Mouse (Mus musculus): ENCODE data around the gene Armh2.
"Not testable (repeated sequence)": the region's sequence is repeated elsewhere in the genome, so short reads cannot be mapped to it uniquely, and the experiment has no call there.

Gene Armh2

DNA sequence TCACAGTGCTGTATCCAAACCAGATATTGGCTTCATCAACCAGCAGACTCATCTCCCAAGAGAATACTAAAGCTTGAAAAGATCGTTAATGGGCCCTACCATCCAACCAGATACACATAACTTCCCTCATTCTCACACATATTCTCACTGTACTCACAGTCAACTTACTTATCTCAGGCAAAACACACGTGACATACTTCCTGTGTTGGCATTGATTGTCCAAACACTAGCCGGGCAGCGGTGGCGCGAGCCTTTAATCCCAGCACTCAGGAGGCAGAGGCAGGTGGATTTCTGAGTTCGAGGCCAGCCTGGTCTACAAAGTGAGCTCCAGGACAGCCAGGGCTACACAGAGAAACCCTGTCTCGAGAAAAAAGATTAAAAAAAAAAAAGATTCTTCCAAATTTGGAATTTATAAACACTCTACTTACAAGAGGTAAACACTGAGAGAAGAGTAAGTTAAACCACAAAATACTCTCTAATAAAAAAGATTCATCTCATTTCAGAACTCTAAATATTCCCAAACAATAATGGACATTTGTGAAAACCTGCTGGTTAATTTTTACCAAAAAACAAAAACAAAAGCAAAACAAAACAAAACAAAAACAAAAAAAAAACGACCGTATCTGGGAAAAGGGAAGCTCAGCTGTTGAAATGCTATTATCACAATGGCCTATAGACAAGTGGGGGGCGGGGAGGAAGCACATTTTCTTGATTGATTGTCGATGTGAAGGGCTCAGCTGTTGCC is 17.0 kb downstream of the Armh2 start:
- no peak for DNase-seq (ENCODE audit: low read depth in 1 of 2, low spot score in 2 of 2)

DNA sequence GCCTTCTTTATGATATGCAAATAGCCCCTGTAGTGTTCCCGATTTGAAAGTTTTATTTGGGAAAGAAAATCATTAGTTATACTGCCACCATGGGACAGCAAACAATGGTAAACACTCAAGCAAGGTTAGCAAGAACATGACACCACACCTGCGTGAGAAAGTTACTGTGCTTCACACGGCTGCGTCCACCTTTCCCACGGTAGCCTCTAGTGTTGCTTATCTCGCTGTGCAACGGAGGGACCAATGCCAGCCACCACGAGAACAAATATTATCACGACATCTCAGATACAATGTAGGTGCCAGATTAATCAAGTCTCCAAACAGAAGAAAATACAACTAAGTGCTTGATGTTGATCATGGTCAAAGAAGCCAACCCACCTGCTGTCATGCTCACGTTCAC is 18.4 kb downstream of the Armh2 start:
- DNase-seq (ENCODE audit: low read depth in 1 of 2, low spot score in 2 of 2) = no peak

DNA sequence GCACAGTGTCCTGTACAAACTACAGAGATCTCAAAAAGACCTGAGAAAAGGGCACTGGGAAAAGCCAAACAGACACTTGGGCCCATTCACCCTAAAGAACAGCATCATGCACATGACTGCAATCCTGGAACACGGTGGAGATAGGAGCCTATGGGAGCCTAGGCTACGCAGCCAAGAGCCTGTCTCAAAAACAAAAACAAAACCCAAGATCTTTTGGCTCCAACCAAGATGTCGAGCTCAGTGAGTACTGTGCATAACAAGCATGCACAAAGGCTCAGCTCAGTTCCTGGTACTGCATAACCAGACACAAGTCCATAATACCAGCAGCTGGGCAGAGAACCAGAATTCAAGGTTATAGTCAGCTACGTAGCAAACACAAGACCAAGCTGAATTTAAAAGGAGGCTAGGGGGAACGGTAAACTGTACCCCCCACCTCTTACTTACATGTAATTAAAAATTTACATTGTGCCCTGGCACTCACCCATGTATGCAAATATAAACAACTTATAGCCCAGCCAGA is 19.4 kb downstream of the Armh2 start:
- DNase-seq (ENCODE audit: low read depth in 1 of 2, low spot score in 2 of 2) = no peak

DNA sequence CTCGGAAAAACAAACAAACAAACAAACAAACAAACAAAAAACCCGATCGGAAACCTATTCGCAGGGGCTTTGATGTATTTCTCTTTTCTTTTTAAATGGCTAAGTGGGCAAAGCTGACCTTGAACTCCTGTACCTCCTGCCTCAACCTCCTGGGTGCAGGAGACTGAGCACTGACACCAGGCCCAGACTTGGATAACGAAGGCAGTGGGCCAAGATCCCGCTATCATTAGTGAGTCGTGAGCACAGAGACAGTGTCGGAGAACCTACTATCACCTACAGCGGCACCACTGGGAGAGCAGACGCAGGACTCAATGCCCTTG is 20.0 kb downstream of the Armh2 start:
- DNase-seq (ENCODE audit: low read depth in 1 of 2, low spot score in 2 of 2) = no peak

DNA sequence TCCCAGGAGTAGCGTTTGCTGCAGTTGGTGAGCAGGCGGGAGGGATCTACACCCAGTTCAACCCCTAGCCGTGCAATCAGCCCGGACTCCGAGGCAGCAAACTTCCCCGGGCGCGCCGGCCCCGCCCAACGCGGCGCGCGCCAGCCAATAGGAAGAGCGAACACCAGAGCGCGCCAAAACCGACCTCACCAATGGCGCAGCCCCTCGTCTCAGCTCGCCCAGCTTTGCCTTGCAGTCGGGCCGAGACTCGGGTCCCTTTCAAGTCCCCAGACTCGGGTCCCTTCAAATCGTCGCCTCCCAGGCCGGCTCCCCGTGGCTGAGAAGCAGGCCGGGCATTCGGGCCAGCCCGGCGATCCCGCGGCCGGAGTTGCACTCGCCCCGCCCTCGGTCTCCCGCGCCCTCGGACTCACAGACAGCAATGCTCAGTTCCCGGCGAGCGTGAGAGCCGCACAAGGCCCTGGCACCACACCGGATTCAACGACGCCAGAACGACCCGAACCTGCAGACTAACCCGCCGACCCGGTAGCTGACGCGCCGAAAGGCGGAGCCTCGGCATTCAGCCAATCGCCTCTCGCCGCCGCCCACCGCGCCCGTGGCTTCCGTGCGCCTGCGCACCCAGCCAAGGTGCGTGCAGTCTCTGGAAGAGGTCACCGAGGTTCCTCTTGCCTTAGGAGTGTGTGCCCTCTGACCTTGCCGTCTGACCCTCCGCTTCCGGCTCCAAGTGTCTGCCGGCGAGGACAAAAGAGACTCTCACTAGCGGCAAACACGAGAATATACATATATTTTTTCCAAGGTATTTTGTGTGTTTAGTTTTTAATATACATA is 20.6 kb downstream of the Armh2 start, which contains the start of gene Gmnn:
TSS of gene Gmnn (minus strand) at position 521 of the 825 bp plus-strand sequence.
- peak; percentile 58 to 76 for DNase-seq (ENCODE audit: low read depth in 1 of 2, low spot score in 2 of 2)

DNA sequence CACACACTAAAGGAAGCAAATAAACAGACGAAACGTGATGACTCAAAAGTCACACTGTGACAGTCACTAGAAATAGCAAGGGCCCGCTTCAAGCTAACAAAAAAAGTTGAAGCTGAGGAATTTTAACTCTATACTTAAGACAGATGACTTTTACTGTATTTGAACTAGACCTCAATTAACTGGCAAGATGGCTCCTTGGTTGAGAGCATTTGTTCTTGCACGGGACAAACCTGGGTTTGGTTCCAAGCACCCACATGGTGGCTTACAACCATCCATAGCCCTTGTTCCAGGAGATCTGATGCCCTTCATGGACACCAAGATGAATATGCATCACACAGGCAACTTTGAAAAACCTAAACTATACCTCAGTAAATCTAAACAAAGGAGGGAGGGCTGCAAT is 21.2 kb downstream of the Armh2 start:
- no peak for DNase-seq (ENCODE audit: low read depth in 1 of 2, low spot score in 2 of 2)

DNA sequence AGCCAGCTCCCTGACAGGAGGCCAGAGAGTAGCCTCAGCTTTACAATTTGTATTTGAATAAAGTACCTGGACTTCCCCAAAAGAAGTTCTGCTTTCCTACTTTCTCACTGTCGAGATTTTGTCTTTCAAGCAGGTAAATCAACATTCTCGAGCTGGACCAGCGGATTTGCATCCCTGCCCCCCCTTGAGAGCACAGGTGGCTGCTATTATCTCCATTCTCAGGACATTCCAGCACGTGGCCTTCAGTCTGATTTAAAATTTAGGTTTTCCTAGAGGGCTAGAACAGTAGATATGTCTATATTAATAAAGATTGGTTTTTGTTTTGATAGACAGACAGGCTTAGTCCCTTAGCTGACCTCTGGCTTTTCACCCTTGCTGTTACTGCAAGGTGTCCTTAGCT is 26.8 kb downstream of the Armh2 start:
- DNase-seq (ENCODE audit: low read depth in 1 of 2, low spot score in 2 of 2) = not testable (repeated sequence)

DNA sequence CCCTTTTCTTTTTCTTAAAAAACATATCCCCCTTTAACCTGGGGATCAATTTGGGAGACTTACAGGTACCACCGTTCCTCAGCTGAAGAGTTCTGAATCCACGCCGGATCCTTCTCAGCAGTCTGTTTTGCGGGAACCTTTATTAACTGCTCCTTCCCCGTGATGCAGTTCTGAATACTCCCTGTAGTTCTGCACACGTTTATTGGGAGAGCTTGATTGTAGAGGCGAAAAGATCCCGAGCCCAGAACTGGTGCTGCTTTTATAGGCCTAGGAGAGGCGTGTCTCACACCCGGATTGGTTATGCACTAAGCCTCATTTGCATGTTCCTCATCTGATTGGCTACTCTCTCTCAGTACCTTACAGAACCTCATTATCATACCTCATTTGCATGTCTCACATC is 30.4 kb downstream of the Armh2 start:
- DNase-seq (ENCODE audit: low read depth in 1 of 2, low spot score in 2 of 2) = not testable (repeated sequence)

DNA sequence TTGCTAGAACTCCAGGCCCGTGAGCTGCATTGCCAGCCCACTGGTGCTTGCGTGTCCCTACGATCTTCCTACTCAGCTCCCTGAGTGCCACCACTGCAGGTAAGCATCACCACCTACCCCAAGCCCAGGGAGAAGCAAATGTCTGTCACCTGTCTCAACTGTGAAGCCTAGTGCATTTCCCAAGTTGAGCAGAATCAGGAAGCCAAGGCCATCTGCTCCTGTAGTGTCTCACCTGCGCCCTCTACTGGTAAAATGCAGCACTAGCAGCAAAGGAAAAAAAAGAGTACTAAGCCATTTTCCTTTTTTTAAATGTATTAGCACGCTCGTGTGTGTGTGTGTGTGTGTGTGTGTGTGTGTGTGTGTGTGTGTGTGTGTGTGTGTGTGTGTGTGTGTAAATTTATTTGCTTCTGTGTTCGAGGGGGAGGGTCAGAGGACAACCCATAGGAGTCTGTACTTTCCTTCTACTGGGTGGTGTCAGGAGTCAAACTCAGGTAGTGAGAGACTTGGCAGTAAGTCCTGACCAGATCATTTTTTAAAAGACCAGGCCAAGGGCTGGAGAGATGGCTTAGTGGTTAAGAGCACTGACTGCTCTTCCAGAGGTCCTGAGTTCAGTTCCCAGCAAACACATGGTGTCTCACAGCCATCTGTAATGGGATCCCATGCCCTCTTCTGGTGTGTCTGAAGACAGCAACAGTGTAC is 35.3 kb downstream of the Armh2 start:
- DNase-seq (ENCODE audit: low read depth in 1 of 2, low spot score in 2 of 2) = peak; percentile 32 to 49

DNA sequence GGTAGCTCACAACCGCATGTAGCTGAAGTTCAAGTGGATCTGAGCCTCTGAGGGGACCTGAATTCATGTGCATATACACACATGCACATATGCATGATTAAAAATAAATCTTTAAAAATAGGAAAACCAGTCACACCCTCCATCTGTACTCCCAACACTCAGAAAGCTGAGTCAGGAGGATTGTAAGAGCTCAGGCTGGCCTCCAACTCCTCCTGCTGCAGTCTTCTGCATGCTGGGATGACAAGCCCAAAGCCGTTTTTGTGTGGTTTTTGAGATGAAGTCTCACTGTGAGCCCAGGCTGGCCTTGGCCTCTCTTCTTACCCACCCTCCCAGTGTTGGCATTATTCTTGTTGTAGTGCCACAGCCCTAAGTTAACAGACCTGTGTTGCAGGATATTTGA is 37.0 kb downstream of the Armh2 start:
- DNase-seq (ENCODE audit: low read depth in 1 of 2, low spot score in 2 of 2) = no peak

DNA sequence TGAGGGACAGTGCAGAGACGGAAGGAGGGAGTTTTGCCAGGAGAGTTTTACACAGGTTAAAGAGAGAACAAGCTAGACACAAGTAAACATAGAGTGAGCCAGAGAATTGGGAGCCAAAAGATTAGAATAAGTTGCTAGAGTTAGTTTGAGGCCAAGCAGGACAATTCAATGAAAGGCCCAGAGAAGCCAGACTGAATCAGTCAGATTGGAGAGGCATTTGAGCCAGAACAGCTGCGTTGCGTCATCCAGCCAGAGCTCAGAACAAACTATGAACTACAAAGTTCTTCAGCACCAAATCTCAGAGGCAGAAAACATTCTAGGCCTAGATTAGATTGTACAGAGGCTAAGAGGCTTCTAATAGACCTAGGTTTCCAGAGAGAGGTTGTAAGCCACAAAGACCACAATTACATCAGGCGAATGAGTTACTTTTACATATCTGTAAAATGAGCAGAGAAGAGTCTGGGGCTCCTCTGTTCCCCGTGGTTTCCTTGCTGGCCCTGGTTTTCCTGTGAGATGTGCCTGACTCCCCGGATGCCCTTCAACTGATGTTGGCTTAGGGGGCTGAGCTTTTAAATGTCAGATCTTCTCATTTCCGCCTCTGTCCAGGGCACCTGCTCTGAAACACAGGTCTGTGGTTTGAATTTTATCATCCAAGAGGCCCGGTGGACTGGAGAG is 37.8 kb downstream of the Armh2 start:
- DNase-seq (ENCODE audit: low read depth in 1 of 2, low spot score in 2 of 2) = no peak

DNA sequence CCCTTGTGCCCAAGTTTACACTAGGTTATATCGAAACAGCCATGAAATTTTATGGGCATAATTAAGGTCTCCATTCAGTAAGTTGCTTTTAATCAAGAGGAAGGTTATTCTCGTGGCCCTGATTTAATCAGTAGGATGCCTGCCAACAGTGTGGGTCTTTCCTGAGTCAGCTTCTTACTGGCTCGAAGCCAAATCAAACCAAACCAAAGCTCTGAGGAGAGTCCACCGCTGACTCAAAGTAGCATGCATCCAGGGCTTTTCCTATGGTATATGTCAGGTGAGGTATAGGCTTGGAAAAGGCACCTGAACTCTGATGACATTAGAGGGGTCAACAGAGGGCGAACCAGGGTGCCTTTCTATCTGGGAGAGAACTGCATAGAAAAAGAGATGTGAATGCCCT is 40.9 kb downstream of the Armh2 start:
- no peak for DNase-seq (ENCODE audit: low read depth in 1 of 2, low spot score in 2 of 2)

DNA sequence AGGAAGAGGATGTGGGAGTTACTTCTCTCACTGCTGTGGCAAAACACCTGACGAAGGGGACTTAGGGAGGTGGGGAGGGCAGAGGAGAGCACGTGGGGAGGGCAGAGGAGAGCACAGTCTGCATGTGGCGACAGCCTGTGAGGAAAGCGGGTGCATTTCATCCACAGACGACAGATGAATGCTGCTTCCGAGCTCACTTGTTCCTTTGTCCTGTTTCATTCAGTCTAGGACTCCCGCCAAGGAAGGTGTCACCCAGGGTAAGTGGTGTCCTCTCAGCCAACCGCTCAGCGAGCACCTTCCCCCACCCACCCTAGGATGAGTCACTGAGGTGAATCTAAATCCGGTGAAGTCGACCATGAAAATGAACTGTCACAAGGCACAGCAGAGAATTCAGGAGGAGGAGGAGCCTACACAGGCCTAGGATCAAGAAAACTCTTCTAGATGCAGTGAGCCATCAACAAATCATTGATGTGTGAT is 45.0 kb downstream of the Armh2 start:
- DNase-seq (ENCODE audit: low read depth in 1 of 2, low spot score in 2 of 2) = no peak

DNA sequence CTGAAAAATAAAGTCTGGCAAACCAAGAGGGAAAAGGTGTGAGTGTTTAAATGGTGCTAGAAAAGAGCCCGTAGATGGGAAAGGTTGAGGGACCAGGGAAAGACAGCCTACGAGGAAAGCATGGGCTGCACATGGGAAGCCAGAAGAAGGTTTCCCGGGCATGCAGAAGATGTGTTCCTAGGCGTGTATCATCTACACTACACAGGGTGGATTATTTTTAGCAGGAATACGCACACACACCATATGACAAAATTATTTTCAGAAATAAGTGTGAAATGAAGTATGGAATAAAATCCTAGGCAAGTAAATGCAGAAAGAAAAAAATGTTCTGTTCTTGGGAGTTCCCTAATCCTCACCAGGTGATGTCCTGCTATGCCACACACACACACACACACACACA is 46.4 kb downstream of the Armh2 start:
- DNase-seq (ENCODE audit: low read depth in 1 of 2, low spot score in 2 of 2) = no peak

DNA sequence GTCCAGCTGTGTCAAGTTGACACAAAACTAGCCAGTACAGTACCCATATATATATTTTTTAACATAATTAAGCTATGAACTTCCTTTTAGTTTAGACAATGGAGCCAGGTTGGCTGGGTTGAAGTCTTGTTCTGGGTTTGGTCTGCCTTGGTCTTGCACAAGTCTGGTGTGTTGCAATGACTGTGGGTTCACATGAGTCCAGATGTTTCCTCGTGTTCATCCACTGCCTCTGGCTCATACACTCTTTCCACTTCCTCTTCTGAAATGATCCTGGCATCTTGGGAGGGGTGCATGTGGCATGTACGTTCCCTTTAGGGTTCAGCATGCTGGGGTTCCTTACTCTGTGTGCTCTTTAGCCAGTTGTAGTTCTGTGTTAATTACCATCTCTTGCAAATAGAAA is 50.3 kb downstream of the Armh2 start:
- peak; percentile 81 to 92 for DNase-seq (ENCODE audit: low read depth in 1 of 2, low spot score in 2 of 2)

DNA sequence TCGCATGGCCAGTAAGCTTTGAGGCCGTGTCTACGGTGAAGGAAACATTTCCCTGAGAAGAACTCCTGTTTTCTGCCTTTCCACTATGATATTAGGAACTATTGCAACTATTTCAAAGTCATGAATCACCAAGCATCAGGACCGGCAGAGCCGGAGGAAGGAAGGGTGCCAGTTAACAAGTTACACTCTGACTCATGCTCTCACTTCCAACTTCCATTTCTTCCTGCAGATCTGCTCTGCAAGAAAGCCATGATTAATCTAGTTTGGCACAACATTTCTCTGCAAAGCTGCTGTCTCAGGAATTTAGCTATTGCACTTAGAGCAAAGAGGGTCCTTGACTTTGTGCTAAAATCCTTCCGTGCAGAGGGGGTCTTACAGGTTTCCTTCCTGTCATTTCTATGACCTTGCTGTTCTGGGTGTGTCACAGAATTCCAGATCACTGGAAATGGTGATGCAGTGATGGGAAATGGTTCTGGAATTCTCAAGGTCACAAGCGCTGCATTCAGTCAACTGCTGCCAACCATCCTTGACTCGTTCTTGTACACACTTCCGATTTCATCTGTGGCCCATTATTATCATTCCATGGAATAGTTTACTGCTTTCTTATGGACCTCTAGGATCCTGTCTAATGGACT is 51.5 kb downstream of the Armh2 start:
- DNase-seq (ENCODE audit: low read depth in 1 of 2, low spot score in 2 of 2) = peak; percentile 14 to 40

Data from monocyte, adult 2 months (primary cell).